Mouse (Mus musculus) ES-Bruce4 (cell line): ENCODE data around the gene Hydin. TPM values are rescaled to one million over a fixed set of nuclear protein-coding genes. Genes with fewer than 3 reads are reported as not detected.
A peak's percentile ranks its signal among the peaks of the same experiment; 100 is the strongest.

Experiments
- H3K27ac ChIP-seq: 2 replicates; pipeline ENCODE4 v1.5.1; 2012; ENCODE audit warnings: low read length, inconsistent platforms; ENCODE audit not compliant: insufficient read depth
- H3K27me3 ChIP-seq: 2 replicates; pipeline ENCODE4 v1.6.1; 2012; ENCODE audit warnings: mild to moderate bottlenecking, low read length, inconsistent platforms; ENCODE audit not compliant: control insufficient read depth, poor library complexity, insufficient read depth, severe bottlenecking
- H3K36me3 ChIP-seq: 2 replicates; pipeline ENCODE4 v1.6.1; 2012; ENCODE audit warnings: inconsistent platforms, mild to moderate bottlenecking, low read length, moderate library complexity; ENCODE audit not compliant: control insufficient read depth, poor library complexity, insufficient read depth, severe bottlenecking
- H3K4me1 ChIP-seq: one replicate; pipeline ENCODE4 v1.8.1; 2011; ENCODE audit warnings: low read length; ENCODE audit not compliant: control insufficient read depth, insufficient read depth
- H3K4me3 ChIP-seq: 2 replicates; pipeline ENCODE4 v1.5.1; 2011; ENCODE audit warnings: low read depth, mild to moderate bottlenecking, low read length
- H3K9ac ChIP-seq: 2 replicates; pipeline ENCODE4 v1.6.1; 2012; ENCODE audit warnings: low read depth, mild to moderate bottlenecking, inconsistent platforms; ENCODE audit not compliant: poor library complexity, severe bottlenecking
- H3K9me3 ChIP-seq: replicated peaks from 2 replicates; pipeline ENCODE4 v1.6.1; 2012; ENCODE audit warnings: mild to moderate bottlenecking, low read length, inconsistent platforms; ENCODE audit not compliant: control insufficient read depth, poor library complexity, insufficient read depth, severe bottlenecking
- CTCF ChIP-seq: IDR thresholded peaks from one replicate; pipeline ENCODE4 v1.8.1; 2011; ENCODE audit warnings: low read depth, low read length
- EP300 ChIP-seq: IDR thresholded peaks from 2 replicates; pipeline ENCODE4 v1.6.1; 2011; ENCODE audit warnings: low read depth, low read length; ENCODE audit not compliant: insufficient read depth
- POLR2A ChIP-seq: IDR thresholded peaks from one replicate; pipeline ENCODE4 v1.8.1; 2011; ENCODE audit warnings: low read length; ENCODE audit not compliant: insufficient read depth
- polyA plus RNA-seq: library from polyadenylated mRNA; stranded (reverse); fragments of >200 nt; gene quantifications from 2 replicates; pipeline ENCODE4 v1.2.4, GENCODE M21; 2011; ENCODE audit warnings: low read depth; ENCODE audit not compliant: missing spikeins, insufficient read depth, insufficient read length

The Hydin gene
- polyA plus RNA-seq, 1 experiment = 0.19 TPM

DNA sequence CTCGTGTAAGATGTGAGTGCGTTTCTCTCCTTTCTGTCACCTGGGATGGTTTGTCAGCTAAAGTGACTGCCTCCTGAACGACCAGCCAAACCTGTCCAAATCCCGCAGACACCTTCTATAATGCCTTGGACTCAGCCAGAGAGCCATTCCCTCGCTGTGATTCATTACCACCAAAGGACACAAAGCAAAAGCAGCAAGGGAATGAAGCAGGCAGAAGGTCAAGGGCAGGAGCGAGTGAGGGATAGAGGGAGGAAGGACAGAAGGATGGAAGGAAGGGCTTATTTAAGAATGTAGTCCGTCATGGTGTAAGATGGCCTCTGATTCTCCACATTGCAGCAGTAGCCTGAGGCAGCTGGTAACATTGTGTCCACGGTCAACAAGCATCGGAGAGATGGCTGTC, 229.5 kb downstream of the Hydin start:
- H3K4me3 ChIP-seq = no peak overlapping the region
- H3K27me3 ChIP-seq = no peaks in the 10 kb centered on the region
- no peak overlapping the region for H3K27ac ChIP-seq
- peaks cover 3% of the 10 kb centered on the region for H3K4me1 ChIP-seq
- no peak for TF ChIP-seq EP300
- no peak for TF ChIP-seq CTCF
- TF ChIP-seq POLR2A = no peak
- no peak overlapping the region for H3K9ac ChIP-seq
- no peaks in the 10 kb centered on the region for H3K36me3 ChIP-seq
- no peaks in the 10 kb centered on the region for H3K9me3 ChIP-seq

DNA sequence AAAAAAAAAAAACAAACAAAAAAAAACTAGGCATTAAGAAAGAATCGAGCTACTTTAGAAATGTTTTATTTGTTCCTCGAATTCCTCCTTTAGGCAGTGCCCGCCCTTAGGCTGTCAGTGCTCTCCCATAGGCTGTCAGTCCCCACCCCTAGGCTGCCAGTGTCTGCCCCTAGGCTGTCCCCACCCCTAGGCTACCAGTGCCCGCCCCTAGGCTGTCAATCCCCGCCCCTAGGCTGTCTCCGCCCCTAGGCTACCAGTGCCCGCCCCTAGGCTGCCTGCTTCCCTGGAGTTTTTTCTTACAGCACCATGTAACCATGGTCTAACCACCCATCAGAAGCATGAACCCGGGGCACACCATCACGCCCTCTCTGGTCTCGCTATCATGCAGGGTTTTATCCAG, 233.5 kb downstream of the Hydin start:
- Histone ChIP-seq H3K36me3 (no peaks in the 10 kb centered on the region), H3K9ac (no peak overlapping the region)

DNA sequence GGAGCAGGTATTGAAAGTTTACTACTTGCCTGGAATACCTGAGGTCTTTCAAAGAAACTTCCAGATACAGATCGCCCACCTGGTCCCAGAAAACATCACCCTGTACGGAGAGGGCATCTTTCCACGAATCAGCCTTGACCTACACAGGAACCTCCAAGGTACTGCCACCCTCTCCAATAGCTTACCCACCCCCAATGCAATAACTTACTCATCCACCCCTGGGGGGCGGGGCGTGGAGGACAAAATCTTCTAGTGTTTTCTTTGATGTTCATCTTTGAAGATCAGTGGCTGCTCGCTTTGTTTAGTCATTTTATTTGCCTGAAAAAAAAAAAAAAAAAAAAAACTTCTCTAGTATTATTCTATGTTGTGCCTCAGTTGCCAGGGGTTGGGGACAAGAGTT, 233.9 kb downstream of the Hydin start:
- Histone ChIP-seq H3K27me3 (no peaks in the 10 kb centered on the region), H3K9ac (no peak overlapping the region), H3K36me3 (no peaks in the 10 kb centered on the region), H3K4me3 (no peak overlapping the region), H3K4me1 (peaks cover 10% of the 10 kb centered on the region), H3K27ac (no peak overlapping the region), H3K9me3 (no peaks in the 10 kb centered on the region)
- TF ChIP-seq EP300 (no peak), POLR2A (no peak), CTCF (no peak)

More for the DNA sequence above, 233.5 kb downstream of the Hydin start:
- H3K4me1 ChIP-seq = peaks cover 10% of the 10 kb centered on the region
- no peak for TF ChIP-seq POLR2A
- TF ChIP-seq EP300 = no peak
- TF ChIP-seq CTCF = no peak
- no peak overlapping the region for H3K27ac ChIP-seq
- no peak overlapping the region for H3K4me3 ChIP-seq
- no peaks in the 10 kb centered on the region for H3K9me3 ChIP-seq
- no peaks in the 10 kb centered on the region for H3K27me3 ChIP-seq

DNA sequence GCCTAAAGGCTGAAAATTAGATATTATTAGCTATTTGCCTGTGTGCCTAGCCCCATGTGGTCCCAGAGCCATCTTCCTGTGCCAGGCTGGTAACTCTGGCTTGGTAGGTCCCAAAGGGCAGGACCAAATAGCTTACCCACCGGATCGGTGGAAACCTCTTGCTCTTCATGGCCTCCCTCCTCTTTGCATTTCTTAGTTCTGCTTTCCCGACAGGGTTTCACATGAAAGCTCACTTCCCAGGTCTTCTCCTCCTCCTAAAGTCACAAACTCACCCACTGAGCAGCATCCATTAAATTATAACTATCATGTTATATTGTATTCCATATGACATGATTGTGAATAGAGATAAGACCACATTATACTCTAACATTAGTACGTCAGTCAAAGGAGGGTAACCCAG, 234.6 kb downstream of the Hydin start:
- Histone ChIP-seq H3K27ac (no peak overlapping the region), H3K4me1 (peaks cover 10% of the 10 kb centered on the region), H3K9ac (no peak overlapping the region), H3K36me3 (no peaks in the 10 kb centered on the region), H3K9me3 (no peaks in the 10 kb centered on the region), H3K4me3 (no peak overlapping the region), H3K27me3 (no peaks in the 10 kb centered on the region)
- TF ChIP-seq CTCF = no peak
- no peak for TF ChIP-seq EP300
- no peak for TF ChIP-seq POLR2A

DNA sequence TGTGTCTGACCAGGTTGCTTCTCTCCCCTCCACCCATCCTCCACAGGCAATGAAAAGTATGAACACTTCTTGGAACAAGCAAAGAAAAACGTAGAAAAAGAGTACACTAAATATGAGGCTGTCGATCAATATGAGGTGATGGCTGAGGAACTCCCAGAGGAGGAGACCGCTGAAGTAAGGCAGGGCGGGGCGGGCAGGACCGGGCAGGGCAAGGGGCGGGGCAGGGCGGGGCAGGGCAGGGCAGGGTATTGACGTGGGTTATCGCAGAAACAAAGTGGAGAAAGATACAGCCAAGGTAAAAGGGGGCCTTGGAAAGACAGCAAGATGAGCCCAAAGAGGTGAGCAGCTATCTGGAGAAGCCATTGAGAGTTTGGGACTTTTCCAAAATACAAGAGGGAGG, 236.1 kb downstream of the Hydin start:
- H3K36me3 ChIP-seq = no peaks in the 10 kb centered on the region
- H3K9ac ChIP-seq = no peak overlapping the region
- H3K9me3 ChIP-seq = no peaks in the 10 kb centered on the region
- H3K4me1 ChIP-seq = peaks cover 10% of the 10 kb centered on the region
- H3K27me3 ChIP-seq = no peaks in the 10 kb centered on the region
- H3K4me3 ChIP-seq = no peak overlapping the region
- TF ChIP-seq CTCF = no peak
- no peak for TF ChIP-seq EP300
- TF ChIP-seq POLR2A = no peak
- H3K27ac ChIP-seq = no peak overlapping the region; the same call in 1 of the 2 replicates

DNA sequence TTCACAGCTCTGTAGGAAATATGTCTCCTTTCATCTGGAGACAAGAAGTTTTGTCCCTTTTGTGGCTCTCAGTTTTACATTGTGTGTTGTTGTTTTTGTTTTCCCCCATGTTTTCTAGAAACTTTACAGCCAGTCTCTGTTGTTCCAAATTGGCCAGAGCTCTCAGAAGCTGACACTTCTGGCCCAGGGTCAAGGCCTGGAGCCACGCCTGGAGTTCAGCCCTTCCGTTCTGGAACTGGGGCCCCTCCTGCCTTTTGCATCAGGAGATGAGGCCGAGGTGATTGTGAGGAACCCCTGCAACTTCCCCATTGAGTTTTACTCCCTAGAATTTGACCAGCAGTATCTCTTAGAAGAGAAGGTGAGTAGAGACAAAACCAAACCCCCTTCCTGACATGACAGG, 242.0 kb downstream of the Hydin start:
- no peak overlapping the region for H3K4me3 ChIP-seq
- no peak overlapping the region for H3K27ac ChIP-seq
- H3K36me3 ChIP-seq = no peaks in the 10 kb centered on the region
- no peaks in the 10 kb centered on the region for H3K27me3 ChIP-seq
- no peak overlapping the region for H3K9ac ChIP-seq
- no peak for TF ChIP-seq EP300
- TF ChIP-seq POLR2A = no peak
- no peak for TF ChIP-seq CTCF
- peaks cover 3% of the 10 kb centered on the region for H3K4me1 ChIP-seq
- peaks cover 14% of the 10 kb centered on the region for H3K9me3 ChIP-seq

DNA sequence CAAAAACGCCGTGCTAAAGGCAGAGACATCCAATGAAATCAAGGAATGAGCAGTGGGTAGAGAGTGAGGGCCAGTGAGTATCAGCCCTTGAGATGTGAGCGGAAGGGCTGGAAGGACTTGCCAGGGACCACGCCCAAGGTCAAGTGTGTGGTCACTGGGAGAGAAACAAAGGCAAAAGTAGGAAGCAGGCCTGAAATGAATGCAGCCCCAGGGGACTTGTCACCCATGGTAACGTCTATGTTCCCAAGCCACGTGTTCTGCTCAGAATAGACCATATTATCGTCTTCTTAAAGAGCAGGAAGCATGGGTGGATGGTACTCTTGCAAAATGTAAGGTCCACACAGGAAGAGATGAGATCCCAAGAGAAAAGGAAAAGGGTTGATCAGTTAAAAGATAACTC, 253.0 kb downstream of the Hydin start:
- H3K4me1 ChIP-seq = peaks cover 3% of the 10 kb centered on the region
- no peak overlapping the region for H3K27ac ChIP-seq
- H3K27me3 ChIP-seq = no peaks in the 10 kb centered on the region
- peaks cover 12% of the 10 kb centered on the region for H3K9me3 ChIP-seq
- TF ChIP-seq EP300 (peak; percentile 89), POLR2A (no peak)
- no peaks in the 10 kb centered on the region for H3K36me3 ChIP-seq
- H3K9ac ChIP-seq = no peak overlapping the region
- no peak overlapping the region for H3K4me3 ChIP-seq
